Mouse (Mus musculus) cerebellum, adult 2 months (tissue): Measurements from ENCODE around the gene Slc37a4.

ENCODE experiments used
- CTCF ChIP-seq: fragments of 200-500 bp; IDR thresholded peaks from 2 replicates; pipeline ENCODE4 v1.5.1; 2011; ENCODE audit warnings: low read depth, mild to moderate bottlenecking, control low read depth, low read length, moderate library complexity, borderline replicate concordance; ENCODE audit not compliant: insufficient read depth
- POLR2A ChIP-seq: fragments of 200-500 bp; IDR thresholded peaks from 2 replicates; pipeline ENCODE4 v1.6.1; 2011; ENCODE audit warnings: low read length, control low read depth, borderline replicate concordance; ENCODE audit not compliant: insufficient read depth

DNA sequence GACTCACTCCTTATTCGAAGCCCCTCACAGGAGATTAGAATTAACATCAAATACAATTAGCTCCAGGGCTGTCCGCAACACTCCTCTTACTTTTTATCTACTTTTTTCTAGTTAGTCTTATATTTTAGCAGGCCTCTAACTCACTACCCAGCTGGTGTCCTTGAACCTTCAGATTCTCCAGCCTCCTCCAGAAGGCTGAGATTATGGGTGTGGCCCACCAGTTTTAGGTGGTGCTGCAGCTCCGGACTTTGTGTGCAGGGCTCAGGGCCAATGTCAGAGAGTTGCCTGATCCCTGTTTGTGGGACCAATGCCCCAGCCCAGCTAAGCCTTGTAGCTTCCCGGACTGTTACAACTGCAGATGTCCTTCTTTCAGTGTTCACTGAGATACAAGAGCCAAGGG lies 26.9 kb downstream of the Slc37a4 start:
- no peak for TF ChIP-seq POLR2A
- no peak for TF ChIP-seq CTCF
